Mouse (Mus musculus) 3134 (cell line): ENCODE results near the gene Zfp385c.
"Not testable (repeated sequence)": the region's sequence is repeated elsewhere in the genome, so short reads cannot be mapped to it uniquely, and the experiment has no call there.

ENCODE experiments used
- DNase-seq: peaks from one replicate; pipeline ENCODE4 v3.0.0-alpha.2; 2011; ENCODE audit warnings: low spot score; ENCODE audit not compliant: insufficient read length; ENCODE audit errors: extremely low read depth

Zfp385c gene

DNA sequence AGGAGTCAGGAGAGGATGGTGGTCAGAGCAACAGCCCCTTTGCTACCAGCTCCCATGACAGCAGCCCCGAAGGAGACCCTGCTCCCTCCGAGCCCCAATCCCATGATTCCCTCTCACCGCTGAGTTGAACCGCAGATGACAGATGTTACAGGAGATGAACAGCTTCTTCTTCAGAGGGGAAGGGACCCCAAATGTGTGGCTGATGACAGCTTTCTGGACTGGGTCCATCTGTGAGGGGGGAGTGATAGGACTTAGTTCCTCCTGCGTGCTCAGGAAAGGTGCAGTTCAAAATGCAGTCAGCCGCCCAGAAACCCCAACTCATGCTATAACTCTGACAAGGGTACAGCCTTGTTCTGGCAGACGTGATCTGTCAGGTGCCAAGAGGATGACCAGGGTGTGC is 57.7 kb downstream of the Zfp385c start:
- no peak for DNase-seq

DNA sequence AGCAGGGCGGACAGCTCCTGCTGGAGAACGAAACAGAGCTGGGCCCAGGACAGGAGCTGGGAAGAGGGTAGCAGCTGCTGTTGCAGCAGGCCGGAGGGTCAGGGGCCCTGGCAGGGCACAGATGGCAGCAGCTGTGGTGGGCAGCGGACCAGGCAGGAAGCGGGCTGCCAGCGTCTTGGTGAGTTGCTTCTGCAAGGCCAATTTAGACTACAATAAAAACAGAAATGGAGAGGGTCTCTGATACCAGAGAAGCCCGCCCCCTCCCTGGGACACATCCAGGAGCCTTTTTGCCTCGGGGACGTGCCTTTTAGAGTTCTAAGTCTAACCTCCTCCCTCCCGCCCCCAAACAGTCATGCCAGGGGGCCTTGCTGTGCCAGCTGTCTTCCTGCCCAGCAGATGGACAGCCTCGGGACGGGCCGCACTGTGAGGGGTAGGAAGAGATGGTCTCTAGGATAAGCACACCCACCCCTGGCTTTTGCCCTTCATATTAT is 63.3 kb downstream of the Zfp385c start:
- no peak for DNase-seq

GRCm38 (mm10) chr11:100628056-100628455 is 64.2 kb downstream of the Zfp385c start:
- DNase-seq, result no peak

- peak; percentile 47 for DNase-seq
These were observed 65.5 kb downstream of the Zfp385c start for GRCm38 (mm10) chr11:100626701-100627195.

- DNase-seq, result no peak
These were observed 66.2 kb downstream of the Zfp385c start for GRCm38 (mm10) chr11:100625754-100626700.

- DNase-seq, result no peak
These were observed 68.4 kb downstream of the Zfp385c start for GRCm38 (mm10) chr11:100623867-100624266.

- peak; percentile 97 for DNase-seq
These were observed 69.5 kb downstream of the Zfp385c start for GRCm38 (mm10) chr11:100622714-100623113.

DNA sequence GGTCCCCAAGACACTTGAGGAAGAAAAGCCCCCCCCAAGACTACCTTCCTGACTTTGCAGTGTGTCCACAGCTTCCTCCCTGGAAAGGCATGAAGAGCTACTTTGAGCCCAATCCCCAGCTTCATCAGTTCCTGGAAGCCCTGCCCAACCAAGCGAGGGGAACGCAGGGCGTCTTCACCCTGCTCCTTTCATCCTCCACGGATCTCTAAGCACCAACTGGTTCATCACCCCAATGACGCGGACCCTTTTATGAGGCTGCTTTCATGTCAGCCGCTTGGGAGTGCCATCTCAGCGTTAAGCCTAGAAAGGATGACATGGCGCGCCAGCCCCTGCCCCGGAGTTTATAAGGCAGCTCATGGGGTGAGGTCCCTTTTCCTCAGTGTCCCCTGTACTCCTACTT is 72.3 kb downstream of the Zfp385c start, which contains the start of gene Dnajc7:
Gene Dnajc7 (minus strand): TSS at position 187 of the 400 bp plus-strand sequence.
- no peak for DNase-seq

DNA sequence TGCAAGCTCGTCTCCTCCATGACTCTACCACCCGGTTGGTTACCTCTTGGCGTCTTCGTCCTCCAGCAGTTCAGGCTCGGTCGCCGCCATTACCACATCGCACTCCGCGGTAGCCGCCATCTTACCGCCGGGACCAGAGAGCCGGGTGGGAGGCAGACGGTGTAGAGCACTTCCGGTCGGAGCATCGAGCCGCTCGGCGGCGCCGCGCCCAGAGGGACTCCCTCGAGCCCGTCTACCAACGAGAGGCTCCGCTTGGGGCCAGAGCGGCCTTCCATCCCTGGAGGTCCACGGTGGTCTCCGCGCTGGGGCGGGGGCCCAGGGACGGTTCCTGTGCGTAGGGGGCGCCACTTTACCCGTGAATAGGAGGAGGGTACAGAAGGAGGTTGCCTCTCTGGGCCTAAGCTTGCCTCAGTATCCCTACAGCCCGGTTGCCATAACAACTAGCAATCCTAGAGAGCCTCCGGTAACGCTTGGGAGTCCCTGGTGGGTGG is 72.7 kb downstream of the Zfp385c start:
- peak; percentile 93 for DNase-seq

DNA sequence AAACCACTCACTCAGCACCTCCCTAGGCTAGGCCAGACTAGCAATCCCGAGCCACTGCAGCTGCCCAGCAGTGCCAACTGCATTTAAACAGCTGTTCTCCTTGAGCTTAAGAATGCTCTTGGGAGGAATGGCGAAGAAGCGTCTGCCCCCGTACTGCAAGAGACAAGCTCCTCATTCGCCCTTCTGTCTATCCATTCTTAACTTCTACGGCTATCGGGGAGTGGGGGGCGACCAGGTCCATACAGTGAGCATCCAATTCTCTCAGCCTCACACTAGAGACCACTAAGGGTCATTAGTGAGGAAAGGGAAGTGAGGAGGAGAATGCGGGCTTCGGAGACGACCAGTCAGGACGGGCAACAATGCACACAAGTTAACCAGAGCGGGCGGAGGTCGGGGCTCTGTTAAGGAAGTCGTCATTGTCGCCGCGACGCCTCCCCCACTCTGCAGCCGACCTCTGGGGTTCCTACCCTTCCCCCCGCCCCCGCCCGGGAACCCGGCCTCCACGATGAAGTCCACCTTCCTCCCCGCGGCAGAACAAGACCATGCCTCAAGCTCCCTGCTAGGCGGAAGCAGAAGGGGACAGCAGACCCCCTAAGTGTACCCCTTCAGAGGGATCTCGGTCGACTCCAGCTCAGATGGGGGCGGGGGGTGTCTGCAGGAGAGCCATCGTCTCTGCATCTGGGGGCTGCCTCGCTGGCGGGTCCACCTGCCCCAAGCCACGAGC is 73.3 kb downstream of the Zfp385c start, which contains the start of gene Nkiras2:
Gene Nkiras2 (plus strand): TSS at position 484 of the 724 bp plus-strand sequence.
- DNase-seq, result no peak

- DNase-seq, result no peak
These were observed 74.8 kb downstream of the Zfp385c start for GRCm38 (mm10) chr11:100617480-100617879.

GRCm38 (mm10) chr11:100616836-100617235 is 75.4 kb downstream of the Zfp385c start:
- DNase-seq, result not testable (repeated sequence)

- no peak for DNase-seq
These were observed 75.9 kb downstream of the Zfp385c start for GRCm38 (mm10) chr11:100616332-100616731.

GRCm38 (mm10) chr11:100613241-100613640 is 79.0 kb downstream of the Zfp385c start:
- no peak for DNase-seq

GRCm38 (mm10) chr11:100611627-100612026 is 80.6 kb downstream of the Zfp385c start:
- DNase-seq, result no peak

- DNase-seq, result no peak
These were observed 82.1 kb downstream of the Zfp385c start for GRCm38 (mm10) chr11:100609997-100610680.

DNA sequence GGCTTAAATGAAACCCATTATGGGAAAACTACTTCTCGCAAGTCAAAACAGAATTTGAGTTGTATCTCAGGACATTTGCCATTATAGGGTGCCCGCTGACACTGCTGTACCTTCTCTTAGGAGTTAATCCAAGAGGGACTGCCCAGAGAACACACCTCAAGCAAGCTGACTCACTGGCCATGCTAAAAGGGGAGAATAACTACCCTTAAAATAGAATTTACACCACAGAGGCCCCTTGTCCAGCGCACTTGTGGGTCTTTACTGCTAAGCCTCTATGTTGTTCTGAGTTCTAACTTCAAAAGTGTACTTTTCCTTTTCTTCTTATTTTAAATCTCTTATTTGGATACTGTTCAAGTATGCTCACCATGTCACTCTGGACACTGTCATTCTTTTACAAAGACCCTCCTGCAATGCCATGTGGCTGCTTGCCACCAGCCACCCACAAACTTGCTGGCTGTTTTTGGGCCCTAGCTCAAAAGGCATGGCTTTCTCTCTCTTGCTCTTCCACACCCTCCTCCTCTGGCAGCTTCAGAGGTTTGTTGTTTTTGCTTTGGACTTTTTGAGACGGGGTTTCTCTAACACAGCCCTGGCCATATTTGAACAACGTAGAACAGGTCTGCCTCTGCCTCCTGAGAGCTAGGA is 82.8 kb downstream of the Zfp385c start:
- DNase-seq, result no peak

DNA sequence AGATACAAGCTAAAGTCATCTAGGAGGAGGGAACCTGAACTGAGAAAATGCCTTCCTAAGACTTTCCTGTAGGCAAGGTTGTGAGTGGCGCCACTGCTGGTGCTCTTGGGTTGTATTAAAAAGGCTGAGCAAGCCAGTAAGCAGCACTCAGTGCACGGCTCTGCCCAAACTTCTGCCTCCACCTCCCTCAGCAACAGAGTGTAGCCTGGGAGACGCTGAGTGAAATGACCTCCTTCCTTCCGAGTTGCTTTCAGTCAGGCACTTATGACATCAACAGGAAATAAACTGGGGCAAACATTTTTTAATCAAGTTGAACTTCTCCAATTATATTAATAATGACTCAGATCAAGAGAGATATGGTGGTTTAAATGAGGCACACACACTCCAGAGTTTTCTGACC is 83.5 kb downstream of the Zfp385c start:
- DNase-seq, result no peak

- DNase-seq, result no peak
These were observed 85.1 kb downstream of the Zfp385c start for GRCm38 (mm10) chr11:100607121-100607520.

- no peak for DNase-seq
These were observed 86.8 kb downstream of the Zfp385c start for GRCm38 (mm10) chr11:100605451-100605850.
